Mouse (Mus musculus): ENCODE results near the gene Lypd4. TPM values are rescaled to one million over a fixed set of nuclear protein-coding genes. Genes with fewer than 3 reads are reported as not detected.
A peak's percentile ranks its signal among the peaks of the same experiment; 100 is the strongest.
"Not testable (repeated sequence)": the region's sequence is repeated elsewhere in the genome, so short reads cannot be mapped to it uniquely, and the experiment has no call there.

The Lypd4 gene
- polyA plus RNA-seq, 1 experiment from 2014 or later, result not detected

GRCm38 (mm10) chr7:24902630-24903443 is 33.1 kb upstream of the Lypd4 start, which contains the start of gene Arhgef1:
Arhgef1 (plus strand) TSS chr7:24902912.
- no peaks in the 10 kb centered on the region for H3K27me3 ChIP-seq (ENCODE audit: control insufficient read depth, insufficient read depth, low read length)
- H3K4me1 ChIP-seq (ENCODE audit: control insufficient read depth, insufficient read depth, low read length), result peaks cover 10% of the 10 kb centered on the region; the same call in 1 of the 2 replicates
- H3K36me3 ChIP-seq (ENCODE audit: control insufficient read depth, insufficient read depth, low read length), result no peaks in the 10 kb centered on the region
- no peak for ATAC-seq (ENCODE audit: low read depth)
- peak within 1 kb of the TSS; percentile 84 for H3K4me2 ChIP-seq (ENCODE audit: low read depth, low read length)
- peak within 1 kb of the TSS; percentile 66 for H3K27ac ChIP-seq (ENCODE audit: low read depth, low read length)
- peak within 1 kb of the TSS; percentile 48 for H3K4me3 ChIP-seq (ENCODE audit: low read depth, low read length)
- no peaks in the 10 kb centered on the region for H3K9me3 ChIP-seq (ENCODE audit: control insufficient read depth, low read length)
- 7% methylated on average over 49 of the region's 68 CpGs for WGBS
- peak within 1 kb of the TSS; percentile 70 for H3K9ac ChIP-seq (replicated peaks; ENCODE audit: low read depth, low read length)

- Histone ChIP-seq H3K9ac (replicated peaks; ENCODE audit: low read depth, low read length) (peak overlapping the region; percentile 70), H3K27ac (ENCODE audit: low read depth, low read length) (peak overlapping the region; percentile 66), H3K4me2 (ENCODE audit: low read depth, low read length) (peak overlapping the region; percentile 84), H3K27me3 (ENCODE audit: control insufficient read depth, insufficient read depth, low read length) (no peaks in the 10 kb centered on the region), H3K9me3 (ENCODE audit: control insufficient read depth, low read length) (no peaks in the 10 kb centered on the region), H3K36me3 (ENCODE audit: control insufficient read depth, insufficient read depth, low read length) (no peaks in the 10 kb centered on the region), H3K4me1 (ENCODE audit: control insufficient read depth, insufficient read depth, low read length) (peaks cover 10% of the 10 kb centered on the region; the same call in 1 of the 2 replicates), H3K4me3 (ENCODE audit: low read depth, low read length) (peak overlapping the region; percentile 48; the same call in 1 of the 2 replicates)
- no peak for ATAC-seq (ENCODE audit: low read depth)
- WGBS, result 73% methylated on average over 2 of the region's 2 CpGs
Observed at GRCm38 (mm10) chr7:24902264-24902629, 32.5 kb upstream of the Lypd4 start.

- H3K27ac ChIP-seq (ENCODE audit: low read depth, low read length), result no peak overlapping the region
- no peaks in the 10 kb centered on the region for H3K9me3 ChIP-seq (ENCODE audit: control insufficient read depth, low read length)
- H3K9ac ChIP-seq (replicated peaks; ENCODE audit: low read depth, low read length), result no peak overlapping the region
- H3K36me3 ChIP-seq (ENCODE audit: control insufficient read depth, insufficient read depth, low read length), result no peaks in the 10 kb centered on the region
- peaks cover 10% of the 10 kb centered on the region; the same call in 1 of the 2 replicates for H3K4me1 ChIP-seq (ENCODE audit: control insufficient read depth, insufficient read depth, low read length)
- no peak for ATAC-seq (ENCODE audit: low read depth)
- H3K4me2 ChIP-seq (ENCODE audit: low read depth, low read length), result no peak overlapping the region
- no peak overlapping the region for H3K4me3 ChIP-seq (ENCODE audit: low read depth, low read length)
- no peaks in the 10 kb centered on the region for H3K27me3 ChIP-seq (ENCODE audit: control insufficient read depth, insufficient read depth, low read length)
- WGBS, result 72% methylated on average over 1 of the region's 1 CpGs
Observed at GRCm38 (mm10) chr7:24901842-24902241, 32.1 kb upstream of the Lypd4 start.

GRCm38 (mm10) chr7:24901114-24901513 is 31.4 kb upstream of the Lypd4 start:
- Histone ChIP-seq H3K9me3 (ENCODE audit: control insufficient read depth, low read length) (no peaks in the 10 kb centered on the region), H3K27ac (ENCODE audit: low read depth, low read length) (no peak overlapping the region), H3K36me3 (ENCODE audit: control insufficient read depth, insufficient read depth, low read length) (no peaks in the 10 kb centered on the region), H3K4me1 (ENCODE audit: control insufficient read depth, insufficient read depth, low read length) (peaks cover 10% of the 10 kb centered on the region; the same call in 1 of the 2 replicates), H3K9ac (replicated peaks; ENCODE audit: low read depth, low read length) (no peak overlapping the region), H3K4me2 (ENCODE audit: low read depth, low read length) (no peak overlapping the region), H3K27me3 (ENCODE audit: control insufficient read depth, insufficient read depth, low read length) (no peaks in the 10 kb centered on the region), H3K4me3 (ENCODE audit: low read depth, low read length) (no peak overlapping the region)
- WGBS, result 82% methylated on average over 6 of the region's 6 CpGs
- no peak for ATAC-seq (ENCODE audit: low read depth)

- WGBS, result 88% methylated on average over 5 of the region's 5 CpGs
- Histone ChIP-seq H3K4me3 (ENCODE audit: low read depth, low read length) (no peak overlapping the region), H3K9ac (replicated peaks; ENCODE audit: low read depth, low read length) (no peak overlapping the region), H3K27me3 (ENCODE audit: control insufficient read depth, insufficient read depth, low read length) (no peaks in the 10 kb centered on the region), H3K9me3 (ENCODE audit: control insufficient read depth, low read length) (no peaks in the 10 kb centered on the region), H3K4me1 (ENCODE audit: control insufficient read depth, insufficient read depth, low read length) (no peaks in the 10 kb centered on the region), H3K36me3 (ENCODE audit: control insufficient read depth, insufficient read depth, low read length) (no peaks in the 10 kb centered on the region), H3K27ac (ENCODE audit: low read depth, low read length) (no peak overlapping the region), H3K4me2 (ENCODE audit: low read depth, low read length) (no peak overlapping the region)
- no peak for ATAC-seq (ENCODE audit: low read depth)
Observed at GRCm38 (mm10) chr7:24897959-24898358, 28.2 kb upstream of the Lypd4 start.

GRCm38 (mm10) chr7:24897224-24897623 is 27.5 kb upstream of the Lypd4 start, which contains the start of gene Cd79a:
Cd79a (plus strand) TSS chr7:24897381.
- no peaks in the 10 kb centered on the region for H3K36me3 ChIP-seq (ENCODE audit: control insufficient read depth, insufficient read depth, low read length)
- no peak within 1 kb of the TSS for H3K9ac ChIP-seq (replicated peaks; ENCODE audit: low read depth, low read length)
- no peaks in the 10 kb centered on the region for H3K4me1 ChIP-seq (ENCODE audit: control insufficient read depth, insufficient read depth, low read length)
- H3K27ac ChIP-seq (ENCODE audit: low read depth, low read length), result no peak within 1 kb of the TSS
- ATAC-seq (ENCODE audit: low read depth), result no peak
- H3K4me2 ChIP-seq (ENCODE audit: low read depth, low read length), result no peak within 1 kb of the TSS
- H3K9me3 ChIP-seq (ENCODE audit: control insufficient read depth, low read length), result no peaks in the 10 kb centered on the region
- no peaks in the 10 kb centered on the region for H3K27me3 ChIP-seq (ENCODE audit: control insufficient read depth, insufficient read depth, low read length)
- WGBS, result 79% methylated on average over 12 of the region's 12 CpGs
- H3K4me3 ChIP-seq (ENCODE audit: low read depth, low read length), result no peak within 1 kb of the TSS

GRCm38 (mm10) chr7:24896269-24896668 is 26.5 kb upstream of the Lypd4 start:
- Histone ChIP-seq H3K9ac (replicated peaks; ENCODE audit: low read depth, low read length) (no peak overlapping the region), H3K9me3 (ENCODE audit: control insufficient read depth, low read length) (no peaks in the 10 kb centered on the region), H3K27me3 (ENCODE audit: control insufficient read depth, insufficient read depth, low read length) (no peaks in the 10 kb centered on the region), H3K4me3 (ENCODE audit: low read depth, low read length) (no peak overlapping the region), H3K4me2 (ENCODE audit: low read depth, low read length) (no peak overlapping the region), H3K36me3 (ENCODE audit: control insufficient read depth, insufficient read depth, low read length) (no peaks in the 10 kb centered on the region; the same call in 1 of the 2 replicates), H3K4me1 (ENCODE audit: control insufficient read depth, insufficient read depth, low read length) (no peaks in the 10 kb centered on the region), H3K27ac (ENCODE audit: low read depth, low read length) (no peak overlapping the region)
- 67% methylated on average over 8 of the region's 8 CpGs for WGBS
- no peak for ATAC-seq (ENCODE audit: low read depth)

GRCm38 (mm10) chr7:24895749-24896148 is 26.0 kb upstream of the Lypd4 start:
- H3K4me2 ChIP-seq (ENCODE audit: low read depth, low read length); H3K27me3 ChIP-seq (ENCODE audit: control insufficient read depth, insufficient read depth, low read length); H3K9me3 ChIP-seq (ENCODE audit: control insufficient read depth, low read length); H3K27ac ChIP-seq (ENCODE audit: low read depth, low read length); H3K9ac ChIP-seq (replicated peaks; ENCODE audit: low read depth, low read length); ATAC-seq (ENCODE audit: low read depth); H3K36me3 ChIP-seq (ENCODE audit: control insufficient read depth, insufficient read depth, low read length); H3K4me3 ChIP-seq (ENCODE audit: low read depth, low read length); H3K4me1 ChIP-seq (ENCODE audit: control insufficient read depth, insufficient read depth, low read length): not testable (repeated sequence)
- 86% methylated on average over 2 of the region's 2 CpGs for WGBS

GRCm38 (mm10) chr7:24892125-24892583 is 22.4 kb upstream of the Lypd4 start:
- H3K27ac ChIP-seq (ENCODE audit: low read depth, low read length), result no peak overlapping the region
- 0 out of 2 replicates have a peak, but pooled peaks cover under 1% of the 10 kb centered on the region for H3K4me1 ChIP-seq (ENCODE audit: control insufficient read depth, insufficient read depth, low read length)
- no peak for ATAC-seq (ENCODE audit: low read depth)
- H3K36me3 ChIP-seq (ENCODE audit: control insufficient read depth, insufficient read depth, low read length), result peaks cover 28% of the 10 kb centered on the region
- H3K27me3 ChIP-seq (ENCODE audit: control insufficient read depth, insufficient read depth, low read length), result no peaks in the 10 kb centered on the region
- 68% methylated on average over 2 of the region's 2 CpGs for WGBS
- no peak overlapping the region for H3K4me2 ChIP-seq (ENCODE audit: low read depth, low read length)
- no peak overlapping the region for H3K9ac ChIP-seq (replicated peaks; ENCODE audit: low read depth, low read length)
- H3K9me3 ChIP-seq (ENCODE audit: control insufficient read depth, low read length), result no peaks in the 10 kb centered on the region
- H3K4me3 ChIP-seq (ENCODE audit: low read depth, low read length), result no peak overlapping the region

Measured in neural tube, embryonic 14.5 days (tissue).